Comparison of ENCODE assay signal across 8 mouse cellular contexts in genomic region chr5:144769067-144769482, GRCm38 (mm10). TPM values are rescaled to one million over a fixed set of nuclear protein-coding genes. Genes with fewer than 3 reads are reported as not detected.
DNase-seq lines count a peak whose midpoint lies in the region; ATAC-seq and TF ChIP-seq lines count a peak whose summit lies in the region.

No protein-coding gene starts in this region.

- H3K4me2 ChIP-seq in limb, embryonic 12.5 days = peak overlapping the region; percentile 82
- peak overlapping the region; percentile 90 for H3K4me2 ChIP-seq in stomach, embryonic 16.5 days (ENCODE audit: low read depth, low read length)

- no peaks in the 10 kb centered on the region for H3K9me3 ChIP-seq in limb, embryonic 12.5 days
- no peaks in the 10 kb centered on the region for H3K9me3 ChIP-seq in stomach, embryonic 16.5 days (replicated peaks; ENCODE audit: control insufficient read depth, low read length)

- H3K4me1 ChIP-seq in cerebellum, adult 2 months (ENCODE audit: control insufficient read depth, insufficient read depth, low read length) = peaks cover 3% of the 10 kb centered on the region; the same call in 1 of the 2 replicates
- peaks cover 10% of the 10 kb centered on the region for H3K4me1 ChIP-seq in thymus, adult 2 months (replicated peaks; ENCODE audit: control insufficient read depth, insufficient read depth, low read length)
- peaks cover 8% of the 10 kb centered on the region for H3K4me1 ChIP-seq in limb, embryonic 12.5 days (replicated peaks)
- H3K4me1 ChIP-seq in stomach, embryonic 16.5 days (ENCODE audit: control insufficient read depth, insufficient read depth, low read length) = peaks cover 10% of the 10 kb centered on the region

- 0 out of 2 replicates have a peak overlapping the region, but pooled peaks have one; percentile 3 for H3K27ac ChIP-seq in cerebellum, adult 2 months (ENCODE audit: insufficient read depth, low read length)
- no peak overlapping the region for H3K27ac ChIP-seq in thymus, adult 2 months (ENCODE audit: control insufficient read depth, insufficient read depth, low read length)
- 0 out of 2 replicates have a peak overlapping the region, but pooled peaks have one; percentile 96 for H3K27ac ChIP-seq in limb, embryonic 12.5 days
- peak overlapping the region; percentile 97; the same call in 1 of the 2 replicates for H3K27ac ChIP-seq in stomach, embryonic 16.5 days (ENCODE audit: low read length)

- DNase-seq in cerebellum, adult 2 months = no peak
- no peak for DNase-seq in cerebellum, adult 11 months
- no peak for DNase-seq in thymus, adult 2 months
- no peak for DNase-seq in thymus, postnatal 14 days
- DNase-seq in adrenal gland, adult 18-20 months (ENCODE audit: low spot score in 2 of 2) = no peak

- TF ChIP-seq POLR2A in cerebellum, adult 2 months (IDR thresholded peaks at IDR 0.05; ENCODE audit: borderline replicate concordance, insufficient read depth, low read length) = no peak
- TF ChIP-seq POLR2A in thymus, adult 2 months (IDR thresholded peaks at IDR 0.05; ENCODE audit: control insufficient read depth, extremely low read depth, insufficient read depth, low read length, poor library complexity) = no peak

- H3K36me3 ChIP-seq in thymus, adult 2 months (ENCODE audit: control insufficient read depth, insufficient read depth, low read length) = peaks cover 14% of the 10 kb centered on the region
- H3K36me3 ChIP-seq in limb, embryonic 12.5 days = peaks cover 36% of the 10 kb centered on the region
- 0 out of 2 replicates have a peak, but pooled peaks cover 5% of the 10 kb centered on the region for H3K36me3 ChIP-seq in stomach, embryonic 16.5 days (ENCODE audit: control insufficient read depth, insufficient read depth, low read length)

- 13% methylated on average over 8 of the region's 8 CpGs for WGBS in cerebellum, adult 2 months
- WGBS in thymus, adult 2 months = 31% methylated on average over 8 of the region's 8 CpGs
- 30% methylated on average over 8 of the region's 8 CpGs for WGBS in limb, embryonic 12.5 days
- 11% methylated on average over 8 of the region's 8 CpGs for WGBS in stomach, embryonic 16.5 days

- TF ChIP-seq CTCF in cerebellum, adult 2 months (IDR thresholded peaks at IDR 0.05; ENCODE audit: borderline replicate concordance, insufficient read depth, low read depth, low read length) = no peak
- no peak for TF ChIP-seq CTCF in thymus, adult 2 months (IDR thresholded peaks at IDR 0.05; ENCODE audit: borderline replicate concordance, control insufficient read depth, extremely low read depth, insufficient read depth, low read length, poor library complexity)

- H3K27me3 ChIP-seq in cerebellum, adult 2 months (ENCODE audit: control insufficient read depth, insufficient read depth, low read length) = no peaks in the 10 kb centered on the region
- no peaks in the 10 kb centered on the region for H3K27me3 ChIP-seq in thymus, adult 2 months (ENCODE audit: control insufficient read depth, insufficient read depth, low read length)
- no peaks in the 10 kb centered on the region for H3K27me3 ChIP-seq in limb, embryonic 12.5 days
- no peaks in the 10 kb centered on the region for H3K27me3 ChIP-seq in stomach, embryonic 16.5 days (ENCODE audit: control insufficient read depth, insufficient read depth, low read length)

- peak overlapping the region; percentile 93 for H3K9ac ChIP-seq in limb, embryonic 12.5 days (replicated peaks)
- peak overlapping the region; percentile 97 for H3K9ac ChIP-seq in stomach, embryonic 16.5 days (ENCODE audit: low read length)

- no peak for ATAC-seq in limb, embryonic 12.5 days (ENCODE audit: insufficient number of reproducible peaks, insufficient read depth, low FRiP score, low TSS enrichment, low read depth)
- ATAC-seq in stomach, embryonic 16.5 days (ENCODE audit: insufficient read depth, low FRiP score) = peak; percentile 9; the same call in 1 of the 2 replicates
- no peak for ATAC-seq in granulocyte monocyte progenitor cell, adult 5-6 weeks (replicated peaks; ENCODE audit: poor library complexity, severe bottlenecking)

- H3K4me3 ChIP-seq in cerebellum, adult 2 months (replicated peaks; ENCODE audit: insufficient read depth, low read depth, low read length) = peak overlapping the region; percentile 86
- peak overlapping the region; percentile 67 for H3K4me3 ChIP-seq in thymus, adult 2 months (ENCODE audit: control insufficient read depth, insufficient read depth, low read length)
- peak overlapping the region; percentile 85 for H3K4me3 ChIP-seq in limb, embryonic 12.5 days (replicated peaks)
- H3K4me3 ChIP-seq in stomach, embryonic 16.5 days (replicated peaks; ENCODE audit: low read length) = peak overlapping the region; percentile 97

RNA-seq across cellular contexts. Expression of gene Trrap, which starts 1.5 kb away (rescaled TPM):
- 128 and 130 TPM in 2 replicates for polyA plus RNA-seq in cerebellum, adult 2 months (2012; rRNA removed)
- 204 and 207 TPM in 2 replicates for polyA plus RNA-seq in thymus, adult 2 months (2012; rRNA removed)
- polyA plus RNA-seq in limb, embryonic 12.5 days (2016; fragmentation: Nextera tagmentation; extraction: Ambion mirVana) = 95.5 and 99.2 TPM in 2 replicates
- 55.5 and 57.6 TPM in 2 replicates for polyA plus RNA-seq in stomach, embryonic 16.5 days (2015; fragmentation: Nextera tagmentation; extraction: Ambion mirVana)
- 10 to 100 TPM; 79.6 to 80.3 TPM for total RNA-seq in adrenal gland, adult 18-20 months (2021)
- total RNA-seq in granulocyte monocyte progenitor cell, adult 5-6 weeks (2014; fragmentation: Nextera tagmentation) = 76.4 and 91.5 TPM in 2 replicates
- 43.8 and 48.9 TPM in 2 replicates for total RNA-seq in granulocyte monocyte progenitor cell, adult 5-6 weeks (2017)

RNA-seq across cellular contexts. Expression of gene Tmem130, which starts 7.5 kb away (rescaled TPM):
- polyA plus RNA-seq in cerebellum, adult 2 months (2012; rRNA removed) = 159 and 178 TPM in 2 replicates
- 0.17 and 0.18 TPM in 2 replicates for polyA plus RNA-seq in thymus, adult 2 months (2012; rRNA removed)
- polyA plus RNA-seq in limb, embryonic 12.5 days (2016; fragmentation: Nextera tagmentation; extraction: Ambion mirVana) = 0.14 TPM in 2 replicates
- 3.2 and 3.9 TPM in 2 replicates for polyA plus RNA-seq in stomach, embryonic 16.5 days (2015; fragmentation: Nextera tagmentation; extraction: Ambion mirVana)
- total RNA-seq in adrenal gland, adult 18-20 months (2021) = 10 to 100 TPM; 33.3 to 37.7 TPM
- 1.6 TPM in 1 of 2 replicates, not detected in the other for total RNA-seq in granulocyte monocyte progenitor cell, adult 5-6 weeks (2014; fragmentation: Nextera tagmentation)
- not detected in 2 replicates for total RNA-seq in granulocyte monocyte progenitor cell, adult 5-6 weeks (2017)

Comparison
In these comparisons a context has a peak if more than half of its experiments do, and no peak if none do; other contexts are left out.
1. RNA of gene Tmem130, which starts 7.5 kb away (polyA plus RNA-seq): 159 to 178 TPM in cerebellum, adult 2 months; 3.2 to 3.9 TPM in stomach, embryonic 16.5 days, 0.17 to 0.18 TPM in thymus, adult 2 months and 0.14 TPM in limb, embryonic 12.5 days; every median in the first group is over 10 times any median in the second.
2. Peak in every context shown above with its lines, with median percentiles within 50 percentile points of each other: H3K4me3 ChIP-seq.